Mouse (Mus musculus): ENCODE results near the gene Ctnna2. TPM values are rescaled to one million over a fixed set of nuclear protein-coding genes. Genes with fewer than 3 reads are reported as not detected.

The Ctnna2 gene
- total RNA-seq, 1 experiment from 2014 or later: not detected

- no peak for ATAC-seq (replicated peaks in 1 of 2; ENCODE audit: insufficient read depth in 1 of 2, low FRiP score in 2 of 2, low TSS enrichment in 1 of 2, low read depth in 1 of 2, poor library complexity in 2 of 2, severe bottlenecking in 2 of 2)
Measured at GRCm38 (mm10) chr6:77839076-77839475, 140.4 kb downstream of the Ctnna2 start.

DNA sequence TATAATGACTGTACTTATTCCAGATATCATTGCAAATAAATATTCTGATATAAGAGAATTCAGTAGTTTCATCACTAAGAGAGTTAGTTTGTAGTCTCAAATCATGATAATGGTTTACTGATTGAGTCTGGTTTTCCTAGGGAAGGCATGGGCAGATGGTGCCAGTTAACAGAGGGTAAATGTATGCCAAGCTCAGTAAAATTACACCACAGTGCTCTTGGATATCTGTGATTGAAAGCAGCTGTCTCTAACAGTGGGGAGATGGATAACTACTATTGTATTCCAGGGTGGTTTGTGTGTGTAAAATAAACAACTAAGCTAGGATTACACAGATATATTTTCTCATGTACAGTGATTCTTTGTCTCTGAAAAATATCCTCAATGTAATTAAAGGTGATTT is 140.8 kb downstream of the Ctnna2 start:
- no peak for ATAC-seq (replicated peaks in 1 of 2; ENCODE audit: insufficient read depth in 1 of 2, low FRiP score in 2 of 2, low TSS enrichment in 1 of 2, low read depth in 1 of 2, poor library complexity in 2 of 2, severe bottlenecking in 2 of 2)

- no peak for ATAC-seq (replicated peaks in 1 of 2; ENCODE audit: insufficient read depth in 1 of 2, low FRiP score in 2 of 2, low TSS enrichment in 1 of 2, low read depth in 1 of 2, poor library complexity in 2 of 2, severe bottlenecking in 2 of 2)
Measured at GRCm38 (mm10) chr6:77837543-77837942, 142.0 kb downstream of the Ctnna2 start.

DNA sequence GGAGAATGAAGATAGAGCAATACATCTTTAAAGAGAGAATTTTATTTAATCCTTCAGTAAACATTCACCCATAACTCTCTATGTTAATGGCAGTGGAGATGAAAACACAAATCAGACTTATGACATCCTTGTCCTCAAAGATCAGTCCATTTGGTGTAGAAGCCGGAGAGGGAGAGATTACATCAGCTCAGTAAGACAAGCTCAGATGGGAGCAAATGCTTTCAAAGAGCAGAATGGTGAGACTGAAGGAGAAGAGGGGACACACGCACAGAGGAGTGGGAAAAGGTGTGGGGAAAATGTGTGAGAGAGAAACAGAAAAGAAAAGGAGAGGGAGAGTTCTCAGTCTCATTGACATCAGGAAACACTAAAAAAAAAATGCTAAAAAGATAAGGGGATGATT is 144.8 kb downstream of the Ctnna2 start:
- no peak for ATAC-seq (replicated peaks in 1 of 2; ENCODE audit: insufficient read depth in 1 of 2, low FRiP score in 2 of 2, low TSS enrichment in 1 of 2, low read depth in 1 of 2, poor library complexity in 2 of 2, severe bottlenecking in 2 of 2)

GRCm38 (mm10) chr6:77827526-77827925 is 152.0 kb downstream of the Ctnna2 start:
- no peak for ATAC-seq (replicated peaks in 1 of 2; ENCODE audit: insufficient read depth in 1 of 2, low FRiP score in 2 of 2, low TSS enrichment in 1 of 2, low read depth in 1 of 2, poor library complexity in 2 of 2, severe bottlenecking in 2 of 2)

DNA sequence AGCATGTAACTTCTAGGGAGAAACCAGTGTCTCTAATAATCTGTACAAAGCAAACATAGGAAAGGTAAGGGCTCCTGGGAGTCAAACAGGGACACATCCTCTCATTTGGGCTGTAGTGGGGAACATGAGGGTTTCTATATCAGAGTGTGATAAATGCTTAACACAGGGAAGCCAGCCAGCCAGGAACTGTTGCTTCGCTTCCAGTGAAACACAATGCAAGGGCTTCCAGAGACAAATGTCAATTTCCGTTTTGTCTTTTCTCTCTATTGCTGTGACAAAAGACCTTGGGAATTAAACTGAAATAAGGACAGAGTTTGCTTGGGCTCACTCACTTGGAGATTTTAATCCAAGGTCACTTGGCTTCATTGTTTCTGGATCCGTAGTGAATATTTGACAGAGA is 162.4 kb downstream of the Ctnna2 start:
- ATAC-seq (replicated peaks in 1 of 2; ENCODE audit: insufficient read depth in 1 of 2, low FRiP score in 2 of 2, low TSS enrichment in 1 of 2, low read depth in 1 of 2, poor library complexity in 2 of 2, severe bottlenecking in 2 of 2): no peak

DNA sequence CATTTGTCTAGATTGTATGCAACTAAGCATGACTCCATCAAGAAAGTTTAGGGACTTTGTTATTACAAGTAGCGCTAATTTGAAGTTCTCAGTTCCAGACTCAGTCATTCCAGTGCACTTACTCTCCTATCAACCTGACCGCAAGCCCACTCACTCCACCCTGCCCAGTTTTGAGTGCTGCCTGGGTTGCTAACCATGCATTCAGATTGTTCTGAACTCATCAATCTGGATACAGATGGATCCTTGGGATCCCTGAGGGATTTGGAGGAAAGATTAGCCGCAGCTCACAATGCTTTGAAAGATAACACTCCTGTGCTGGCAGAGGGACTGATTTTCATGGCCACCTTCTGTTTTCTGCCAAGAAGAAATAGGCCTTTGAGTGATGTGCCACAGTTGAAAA is 168.5 kb downstream of the Ctnna2 start:
- ATAC-seq (replicated peaks in 1 of 2; ENCODE audit: insufficient read depth in 1 of 2, low FRiP score in 2 of 2, low TSS enrichment in 1 of 2, low read depth in 1 of 2, poor library complexity in 2 of 2, severe bottlenecking in 2 of 2): no peak

DNA sequence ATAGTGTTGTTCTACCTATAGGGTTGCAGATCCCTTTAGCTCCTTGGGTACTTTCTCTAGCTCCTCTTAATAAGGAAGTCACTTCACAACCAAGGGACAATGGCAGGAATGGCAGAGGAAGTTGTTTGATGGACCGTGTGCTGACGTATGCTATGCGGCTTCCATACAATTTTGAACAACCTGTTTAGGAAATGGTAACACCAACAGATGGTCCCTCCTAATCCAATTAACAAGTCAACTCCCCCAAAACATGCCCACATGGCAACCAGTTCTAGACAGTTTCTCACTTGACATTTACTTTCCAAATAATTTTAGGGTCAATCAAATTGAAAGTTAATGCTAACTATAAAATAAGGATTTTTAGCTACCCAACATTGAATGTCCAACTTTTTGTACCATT is 176.9 kb downstream of the Ctnna2 start:
- ATAC-seq (replicated peaks in 1 of 2; ENCODE audit: insufficient read depth in 1 of 2, low FRiP score in 2 of 2, low TSS enrichment in 1 of 2, low read depth in 1 of 2, poor library complexity in 2 of 2, severe bottlenecking in 2 of 2): no peak

- no peak for ATAC-seq (replicated peaks in 1 of 2; ENCODE audit: insufficient read depth in 1 of 2, low FRiP score in 2 of 2, low TSS enrichment in 1 of 2, low read depth in 1 of 2, poor library complexity in 2 of 2, severe bottlenecking in 2 of 2)
Measured at GRCm38 (mm10) chr6:77783342-77783741, 196.2 kb downstream of the Ctnna2 start.

- no peak for ATAC-seq (replicated peaks in 1 of 2; ENCODE audit: insufficient read depth in 1 of 2, low FRiP score in 2 of 2, low TSS enrichment in 1 of 2, low read depth in 1 of 2, poor library complexity in 2 of 2, severe bottlenecking in 2 of 2)
Measured at GRCm38 (mm10) chr6:77768357-77769103, 211.0 kb downstream of the Ctnna2 start.

DNA sequence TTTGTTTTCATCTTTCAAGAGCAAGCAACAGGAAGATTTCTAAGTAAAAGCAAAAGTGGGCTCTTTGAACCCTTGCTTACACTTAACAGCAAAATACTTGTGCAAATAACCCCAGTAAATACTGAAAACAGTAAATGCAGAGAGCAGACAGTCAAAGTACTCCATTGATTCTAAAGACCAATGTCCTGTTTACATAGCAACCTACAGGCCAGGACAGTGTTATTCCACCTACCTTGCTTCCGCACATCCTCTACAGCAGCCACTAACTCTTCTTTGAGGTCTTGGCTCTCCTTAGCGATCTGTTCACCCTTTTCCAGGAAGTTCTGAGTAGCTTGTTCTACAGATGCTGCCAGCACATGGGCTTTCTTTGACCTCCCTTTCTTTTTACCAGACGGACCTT is 221.3 kb downstream of the Ctnna2 start:
- no peak for ATAC-seq (replicated peaks in 1 of 2; ENCODE audit: insufficient read depth in 1 of 2, low FRiP score in 2 of 2, low TSS enrichment in 1 of 2, low read depth in 1 of 2, poor library complexity in 2 of 2, severe bottlenecking in 2 of 2)

DNA sequence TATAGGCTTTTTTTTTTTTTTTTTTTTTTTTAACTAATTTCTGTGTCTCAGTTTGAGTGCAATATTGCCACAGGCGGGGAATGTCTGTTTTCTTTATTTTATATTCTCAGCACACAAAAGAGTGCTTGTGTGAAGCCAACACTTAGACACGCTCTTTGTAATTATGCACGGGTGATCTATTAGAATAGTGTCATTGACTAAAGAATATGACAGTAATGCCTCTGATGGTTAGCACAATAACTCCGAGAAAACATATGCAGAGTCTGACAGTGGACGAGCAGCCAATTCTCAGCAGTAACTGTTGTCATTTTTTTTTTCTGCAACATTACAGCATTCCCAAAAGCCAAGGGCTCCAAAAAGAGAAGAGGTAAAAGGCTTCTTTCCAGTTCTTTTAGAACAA is 234.1 kb downstream of the Ctnna2 start:
- no peak for ATAC-seq (replicated peaks in 1 of 2; ENCODE audit: insufficient read depth in 1 of 2, low FRiP score in 2 of 2, low TSS enrichment in 1 of 2, low read depth in 1 of 2, poor library complexity in 2 of 2, severe bottlenecking in 2 of 2)

GRCm38 (mm10) chr6:77743651-77744050 is 235.8 kb downstream of the Ctnna2 start:
- no peak for ATAC-seq (replicated peaks in 1 of 2; ENCODE audit: insufficient read depth in 1 of 2, low FRiP score in 2 of 2, low TSS enrichment in 1 of 2, low read depth in 1 of 2, poor library complexity in 2 of 2, severe bottlenecking in 2 of 2)

GRCm38 (mm10) chr6:77742988-77743387 is 236.5 kb downstream of the Ctnna2 start:
- ATAC-seq (replicated peaks in 1 of 2; ENCODE audit: insufficient read depth in 1 of 2, low FRiP score in 2 of 2, low TSS enrichment in 1 of 2, low read depth in 1 of 2, poor library complexity in 2 of 2, severe bottlenecking in 2 of 2): no peak

- no peak for ATAC-seq (replicated peaks in 1 of 2; ENCODE audit: insufficient read depth in 1 of 2, low FRiP score in 2 of 2, low TSS enrichment in 1 of 2, low read depth in 1 of 2, poor library complexity in 2 of 2, severe bottlenecking in 2 of 2)
Measured at GRCm38 (mm10) chr6:77738640-77739039, 240.9 kb downstream of the Ctnna2 start.

- no peak for ATAC-seq (replicated peaks in 1 of 2; ENCODE audit: insufficient read depth in 1 of 2, low FRiP score in 2 of 2, low TSS enrichment in 1 of 2, low read depth in 1 of 2, poor library complexity in 2 of 2, severe bottlenecking in 2 of 2)
Measured at GRCm38 (mm10) chr6:77724952-77725299, 254.6 kb downstream of the Ctnna2 start.

DNA sequence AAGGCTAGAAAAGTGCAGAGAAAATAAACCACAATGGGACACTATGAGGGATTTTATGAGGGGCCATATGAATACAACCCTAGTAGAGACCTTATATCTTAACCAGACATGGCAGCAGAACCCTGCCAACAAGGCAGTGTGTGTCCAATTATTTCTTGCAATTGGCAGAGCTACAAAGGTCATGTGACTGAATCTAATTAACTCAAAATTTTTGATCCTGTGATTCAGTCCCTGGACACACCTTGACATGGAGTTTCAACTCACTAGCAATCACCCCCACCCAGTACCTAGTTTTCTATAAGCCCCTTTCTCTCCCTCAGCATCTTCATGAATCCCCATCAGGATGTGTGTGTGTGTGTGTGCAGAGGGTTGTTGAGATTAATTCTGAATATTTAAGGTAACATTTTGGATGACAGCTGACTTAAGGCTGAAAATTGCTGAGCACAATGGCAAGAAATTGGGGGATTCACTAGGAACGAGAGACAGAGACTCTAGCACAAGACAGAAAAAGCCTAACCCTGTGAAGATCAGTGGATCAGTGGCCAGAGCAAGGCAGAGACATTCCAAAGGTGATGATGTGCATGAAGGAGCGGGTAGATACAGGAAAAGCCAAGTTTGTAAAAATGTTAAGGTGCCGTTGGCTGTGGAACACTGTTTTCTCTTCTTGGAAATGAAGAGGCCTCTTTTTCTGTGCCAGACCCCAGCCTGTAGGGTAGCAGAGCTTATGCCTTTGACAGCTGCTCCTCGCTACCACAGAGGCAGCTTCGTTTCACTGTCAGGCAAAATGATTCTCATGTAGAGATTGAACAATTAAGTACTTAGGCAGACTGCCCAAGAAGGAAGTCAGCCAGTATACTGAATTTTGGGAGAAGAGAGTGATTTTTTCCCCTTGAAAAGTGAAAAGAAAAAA is 255.2 kb downstream of the Ctnna2 start:
- ATAC-seq (replicated peaks in 1 of 2; ENCODE audit: insufficient read depth in 1 of 2, low FRiP score in 2 of 2, low TSS enrichment in 1 of 2, low read depth in 1 of 2, poor library complexity in 2 of 2, severe bottlenecking in 2 of 2): no peak

- ATAC-seq (replicated peaks in 1 of 2; ENCODE audit: insufficient read depth in 1 of 2, low FRiP score in 2 of 2, low TSS enrichment in 1 of 2, low read depth in 1 of 2, poor library complexity in 2 of 2, severe bottlenecking in 2 of 2): no peak
Measured at GRCm38 (mm10) chr6:77694093-77694492, 285.4 kb downstream of the Ctnna2 start.

GRCm38 (mm10) chr6:77687173-77687572 is 292.3 kb downstream of the Ctnna2 start:
- ATAC-seq (replicated peaks in 1 of 2; ENCODE audit: insufficient read depth in 1 of 2, low FRiP score in 2 of 2, low TSS enrichment in 1 of 2, low read depth in 1 of 2, poor library complexity in 2 of 2, severe bottlenecking in 2 of 2): no peak

All from hematopoietic stem cell, adult 5-6 weeks (primary cell).